Mouse (Mus musculus): Measurements from ENCODE around the gene Nrap. TPM values are rescaled to one million over a fixed set of nuclear protein-coding genes. Genes with fewer than 3 reads are reported as not detected.

Gene Nrap
- polyA plus RNA-seq (2017; shearing (Covaris generic)) = 0.18 TPM

GRCm38 (mm10) chr19:56389879-56390278 lies at the start of gene Nrap:
Nrap (minus strand) TSS chr19:56390037.

GRCm38 (mm10) chr19:56396669-56397621 lies 7.1 kb upstream of the Nrap start, which contains the start of gene Casp7:
Casp7 (plus strand) TSS chr19:56397129.

DNA sequence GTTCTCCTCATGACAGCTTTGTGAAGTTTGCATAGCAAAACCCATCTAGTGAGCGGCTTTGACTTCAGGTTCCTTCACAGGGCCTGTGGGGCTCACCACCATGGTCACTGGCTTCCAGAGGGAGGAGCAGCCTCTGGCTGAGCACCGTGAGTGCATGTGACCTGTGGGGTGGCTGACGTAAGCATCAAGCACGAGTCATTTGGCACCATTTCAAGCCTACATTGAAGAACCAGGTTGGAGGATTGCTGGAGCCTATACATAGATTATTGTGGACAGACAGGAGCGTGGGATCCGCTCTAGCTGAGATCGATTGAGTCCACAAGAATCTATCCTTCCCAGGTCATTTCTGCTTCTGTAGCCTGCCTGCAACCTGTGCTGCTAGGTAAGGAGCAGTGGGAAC lies 103.0 kb downstream of the Nrap start, which contains the start of gene Habp2:
Gene Habp2, plus strand, starts transcription at position 272 of the 400 bp plus-strand sequence.

Other genes starting within 250 kb of the Nrap start
- 0.08 TPM for gene Habp2, start 102.9 kb downstream of the Nrap start, polyA plus RNA-seq (2017; shearing (Covaris generic))
- gene Casp7, start 7.1 kb upstream of the Nrap start, polyA plus RNA-seq (2017; shearing (Covaris generic)) = 48.5 TPM
- 0.25 TPM for gene Plekhs1, start 71.6 kb upstream of the Nrap start, polyA plus RNA-seq (2017; shearing (Covaris generic))
- gene Dclre1a, start 158.2 kb upstream of the Nrap start, polyA plus RNA-seq (2017; shearing (Covaris generic)) = 12.7 TPM
- gene Nhlrc2, start 158.2 kb upstream of the Nrap start, polyA plus RNA-seq (2017; shearing (Covaris generic)) = 20.9 TPM

All from CD4-positive, CD25-positive, alpha-beta regulatory T cell (primary cell).